Mouse (Mus musculus) adrenal gland, postnatal 0 days (tissue): ENCODE measurements around the gene Grpel1. TPM values are rescaled to one million over a fixed set of nuclear protein-coding genes. Genes with fewer than 3 reads are reported as not detected.

Experiments used
- polyA plus RNA-seq: library from polyadenylated mRNA; unstranded; fragments of >200 nt; fragmentation: Nextera tagmentation; extraction: Ambion mirVana; gene quantifications from 2 replicates; pipeline ENCODE4 v1.2.1, GENCODE M21; 2015

Gene Grpel1
- polyA plus RNA-seq, result 87.7 and 103 TPM in 2 replicates

DNA sequence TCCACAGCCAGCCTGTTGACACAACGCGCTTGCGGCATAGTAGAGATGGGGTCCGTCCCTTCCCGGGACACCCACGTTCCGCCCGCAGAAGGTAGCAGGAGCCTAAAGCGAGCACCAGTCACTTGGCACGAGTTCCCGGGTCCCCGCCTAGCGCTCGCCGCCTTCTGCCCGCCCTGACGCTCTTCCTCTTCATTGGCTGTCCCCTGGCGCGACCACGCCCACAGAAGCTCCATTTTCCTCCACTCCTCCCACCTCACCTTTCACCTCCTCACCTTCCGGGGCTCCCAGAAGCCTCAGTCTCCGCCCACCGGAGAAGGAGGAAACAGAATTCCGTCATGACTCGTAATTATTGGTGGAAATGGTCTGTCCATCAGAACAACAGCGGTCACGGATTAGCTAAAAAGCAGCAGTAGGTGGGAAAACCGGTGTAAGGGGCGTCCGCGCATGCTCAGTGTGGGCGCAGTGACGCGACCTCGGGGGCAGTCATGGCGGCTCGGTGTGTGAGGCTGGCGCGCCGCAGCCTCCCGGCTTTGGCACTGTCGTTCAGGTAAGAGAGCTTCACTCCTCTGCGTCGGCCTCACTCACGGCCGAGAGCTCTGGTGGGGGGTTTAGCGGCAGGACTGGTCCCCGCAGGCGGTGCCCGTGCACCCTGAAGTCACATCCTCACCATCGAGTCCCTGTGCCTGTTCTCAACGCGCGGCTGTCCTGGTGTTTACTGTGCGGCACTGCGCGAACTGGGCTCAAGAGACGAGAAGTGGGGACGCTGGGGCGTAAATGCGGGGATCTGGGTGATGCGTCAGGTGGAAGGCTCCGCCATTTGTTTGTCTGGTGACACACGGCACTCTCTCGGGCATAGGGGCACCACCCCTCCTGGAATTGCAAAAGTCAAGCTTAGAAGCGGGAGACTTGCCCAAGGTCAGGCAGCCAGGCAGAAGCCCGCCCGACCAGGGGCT, at the start of gene Grpel1:
Grpel1 (plus strand) TSS at position 290 of the 953 bp plus-strand sequence.

DNA sequence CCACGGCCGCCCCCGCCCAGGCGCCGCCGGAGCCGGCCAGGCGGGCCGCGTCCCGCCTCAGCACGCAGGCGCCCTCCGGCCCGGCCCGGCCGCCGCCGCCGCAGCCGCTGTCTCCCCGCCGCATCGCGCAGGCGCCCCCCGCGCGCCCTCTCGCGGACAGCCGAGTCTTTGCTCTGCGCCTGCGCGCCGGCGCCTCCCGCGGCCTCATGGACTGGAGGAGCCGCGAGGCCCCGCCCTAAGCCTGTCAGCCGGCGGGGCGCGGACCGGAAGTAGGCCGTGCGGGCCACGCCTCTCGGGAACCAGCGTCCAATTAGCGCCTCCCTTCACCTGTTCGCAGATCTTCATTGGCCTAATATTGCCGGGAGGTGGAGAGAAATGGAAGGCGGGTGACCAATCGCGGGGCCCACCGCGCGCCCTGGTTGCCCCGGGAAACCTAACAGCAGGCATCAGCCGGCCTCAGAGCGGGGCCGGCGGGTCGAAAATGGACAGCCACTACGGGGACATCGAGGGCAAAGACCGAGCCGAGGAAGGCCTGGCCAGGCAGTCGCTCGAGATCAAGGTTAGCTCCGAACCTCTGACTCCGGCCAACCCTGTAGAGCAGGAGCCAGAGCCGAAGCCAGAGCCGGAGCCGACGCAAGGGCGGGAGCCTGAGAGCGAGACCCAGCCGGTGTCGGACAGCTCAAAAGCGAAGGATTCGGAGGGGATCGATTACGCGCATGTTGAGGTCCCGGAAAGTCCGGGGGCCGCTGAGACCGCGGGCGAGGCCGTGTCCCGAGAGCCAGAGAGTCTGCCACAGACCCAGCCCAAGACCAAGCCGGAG, 19.6 kb downstream of the Grpel1 start, which contains the start of the genes Tada2b and Ccdc96:
Tada2b (minus strand) TSS at position 115 of the 820 bp plus-strand sequence.
Ccdc96 (plus strand) TSS at position 418 of the 820 bp plus-strand sequence.

Other genes starting within 250 kb of the Grpel1 start
- gene Sorcs2, start 66.9 kb upstream of the Grpel1 start, polyA plus RNA-seq, result 10.3 and 13.6 TPM in 2 replicates
- 1.2 and 1.5 TPM in 2 replicates for gene Tada2b, start 19.3 kb downstream of the Grpel1 start, polyA plus RNA-seq
- 0.19 and 0.43 TPM in 2 replicates for gene Ccdc96, start 19.6 kb downstream of the Grpel1 start, polyA plus RNA-seq
- 19.2 and 23.5 TPM in 2 replicates for gene Tbc1d14, start 128.3 kb downstream of the Grpel1 start, polyA plus RNA-seq
- gene D5Ertd579e, start 231.0 kb downstream of the Grpel1 start, polyA plus RNA-seq, result 12.2 and 18.0 TPM in 2 replicates